Mouse (Mus musculus): ENCODE measurements at regions not wholly inside any gene's neighbourhood (a gene's known extent, or its start where the extent isn't known, plus 50 kb on each side); places are given as distances from the start of the nearest gene placed in this dataset.

DNA sequence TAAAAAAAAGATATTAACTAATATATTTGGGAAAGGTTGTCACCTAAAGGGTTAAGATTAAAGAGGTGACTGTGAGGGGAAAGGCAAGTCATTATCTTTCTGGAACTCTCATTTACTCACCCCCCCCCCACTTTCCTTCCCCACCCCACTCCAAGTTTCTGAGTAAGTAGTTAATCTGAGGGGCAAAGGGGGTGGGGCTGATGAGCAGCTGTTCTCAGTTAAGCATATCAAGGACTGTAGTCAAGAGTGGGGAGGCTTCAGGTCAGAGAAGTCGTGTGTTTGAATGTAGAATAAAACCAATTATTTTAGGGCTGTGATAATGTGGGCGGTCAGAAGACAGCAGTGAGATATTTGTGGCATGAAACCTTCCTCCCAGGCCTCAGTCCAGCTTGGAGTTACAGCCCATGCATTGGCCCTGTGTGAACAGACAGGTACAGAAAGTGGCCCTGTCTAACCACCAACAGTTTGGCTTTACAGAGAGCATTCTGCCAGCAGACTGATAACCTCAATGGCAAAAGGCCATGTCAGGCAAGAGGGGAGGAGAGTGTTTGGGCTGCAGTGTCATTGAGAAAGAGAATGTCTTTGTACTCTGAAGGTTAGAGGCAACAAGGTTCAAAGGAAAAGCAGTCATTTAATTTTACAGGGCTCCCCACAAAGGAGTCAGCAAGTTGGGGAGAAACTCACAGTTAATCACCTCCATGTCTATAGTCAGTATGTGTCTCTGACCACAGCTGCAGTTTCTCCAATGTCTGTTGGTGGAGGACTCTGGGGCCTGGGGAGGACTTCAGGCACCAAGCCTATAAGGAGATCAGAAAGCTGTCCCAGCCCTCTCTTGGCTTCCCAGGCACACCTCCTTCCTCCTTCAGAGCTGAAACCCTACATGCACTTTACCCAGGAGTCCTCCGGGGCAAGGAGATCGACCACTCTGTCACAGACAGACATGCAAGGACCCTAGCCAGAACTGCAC is 888.0 kb downstream of the Zfp704 start:
- no peaks in the 10 kb centered on the region for H3K9me3 ChIP-seq (ENCODE audit: low read length)
- H3K4me3 ChIP-seq (ENCODE audit: low read depth, low read length): no peak overlapping the region
- no peak overlapping the region for H3K4me2 ChIP-seq (ENCODE audit: low read depth)
- H3K36me3 ChIP-seq (ENCODE audit: insufficient read depth): no peaks in the 10 kb centered on the region
- no peak for TF ChIP-seq CTCF (IDR thresholded peaks at IDR 0.05; ENCODE audit: low read depth)
- H3K4me1 ChIP-seq (ENCODE audit: insufficient read depth): no peaks in the 10 kb centered on the region
- no peak for ATAC-seq
- H3K9ac ChIP-seq: no peak overlapping the region
- no peak overlapping the region for H3K27ac ChIP-seq (ENCODE audit: low read depth, low read length)
- H3K27me3 ChIP-seq (ENCODE audit: insufficient read depth, low read length): no peaks in the 10 kb centered on the region
- WGBS: 69% methylated on average over 4 of the region's 4 CpGs
- DNase-seq: no peak

GRCm38 (mm10) chr3:8720586-8721100 is 889.2 kb downstream of the Zfp704 start:
- Histone ChIP-seq H3K27ac (ENCODE audit: low read depth, low read length) (no peak overlapping the region), H3K27me3 (ENCODE audit: insufficient read depth, low read length) (no peaks in the 10 kb centered on the region), H3K4me3 (ENCODE audit: low read depth, low read length) (no peak overlapping the region), H3K36me3 (ENCODE audit: insufficient read depth) (no peaks in the 10 kb centered on the region), H3K4me2 (ENCODE audit: low read depth) (no peak overlapping the region), H3K9me3 (ENCODE audit: low read length) (no peaks in the 10 kb centered on the region), H3K4me1 (ENCODE audit: insufficient read depth) (no peaks in the 10 kb centered on the region), H3K9ac (no peak overlapping the region)
- ATAC-seq (no peak), DNase-seq (no peak)
- TF ChIP-seq CTCF (IDR thresholded peaks at IDR 0.05; ENCODE audit: low read depth): no peak
- WGBS: 52% methylated on average over 7 of the region's 7 CpGs

- ATAC-seq (0 out of 2 replicates have a peak, but pooled peaks have one; percentile 19), DNase-seq (no peak)
- no peaks in the 10 kb centered on the region for H3K4me1 ChIP-seq (ENCODE audit: insufficient read depth)
- no peaks in the 10 kb centered on the region for H3K9me3 ChIP-seq (ENCODE audit: low read length)
- no peak overlapping the region for H3K27ac ChIP-seq (ENCODE audit: low read depth, low read length)
- WGBS: 9% methylated on average over 9 of the region's 9 CpGs
- no peaks in the 10 kb centered on the region for H3K27me3 ChIP-seq (ENCODE audit: insufficient read depth, low read length)
- H3K9ac ChIP-seq: no peak overlapping the region
- H3K4me3 ChIP-seq (ENCODE audit: low read depth, low read length): no peak overlapping the region
- no peaks in the 10 kb centered on the region for H3K36me3 ChIP-seq (ENCODE audit: insufficient read depth)
- TF ChIP-seq CTCF (IDR thresholded peaks at IDR 0.05; ENCODE audit: low read depth): no peak
- H3K4me2 ChIP-seq (ENCODE audit: low read depth): 0 out of 2 replicates have a peak overlapping the region, but pooled peaks have one; percentile 56
Observed at GRCm38 (mm10) chr3:8718206-8718605, 891.7 kb downstream of the Zfp704 start.

DNA sequence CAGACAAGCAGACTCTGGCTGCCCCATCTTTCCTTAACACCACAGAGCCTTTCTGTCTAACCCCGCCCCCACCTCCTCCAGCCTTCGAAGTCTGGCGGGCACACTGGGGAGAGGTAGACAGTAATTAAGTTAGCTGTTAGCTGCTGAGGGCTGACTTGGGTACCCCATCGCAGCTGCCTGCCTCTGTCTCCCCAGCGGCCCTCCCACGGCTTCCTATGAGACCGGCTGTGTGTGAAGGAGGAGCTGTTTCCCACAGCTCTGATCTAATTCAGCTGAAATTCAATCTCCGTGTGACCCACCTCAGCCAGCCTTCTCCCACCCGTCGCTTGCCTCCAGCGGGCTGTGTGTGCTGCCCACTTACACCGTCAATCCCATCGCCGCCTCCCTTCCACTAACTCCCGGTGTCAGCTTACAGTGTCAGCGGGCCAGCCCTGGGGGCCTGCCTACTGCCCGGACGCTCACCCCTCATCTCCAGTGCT is 892.5 kb downstream of the Zfp704 start:
- Histone ChIP-seq H3K4me3 (ENCODE audit: low read depth, low read length) (peak overlapping the region; percentile 32), H3K4me1 (ENCODE audit: insufficient read depth) (no peaks in the 10 kb centered on the region), H3K27ac (ENCODE audit: low read depth, low read length) (no peak overlapping the region), H3K9ac (peak overlapping the region; percentile 23; the same call in 1 of the 2 replicates), H3K9me3 (ENCODE audit: low read length) (no peaks in the 10 kb centered on the region), H3K27me3 (ENCODE audit: insufficient read depth, low read length) (no peaks in the 10 kb centered on the region), H3K4me2 (ENCODE audit: low read depth) (peak overlapping the region; percentile 56), H3K36me3 (ENCODE audit: insufficient read depth) (no peaks in the 10 kb centered on the region)
- WGBS: under 1% methylated on average over 18 of the region's 18 CpGs
- ATAC-seq (peak; percentile 73), DNase-seq (peak; percentile 26)
- no peak for TF ChIP-seq CTCF (IDR thresholded peaks at IDR 0.05; ENCODE audit: low read depth)

Data from forebrain, postnatal 0 days (tissue).